Comparison of ENCODE assay signal across 24 mouse cellular contexts in genomic region chr3:85203659-85204058, GRCm38 (mm10).
DNase-seq lines count a peak whose midpoint lies in the region; ATAC-seq and TF ChIP-seq lines count a peak whose summit lies in the region.
"Had no signal": no experiment of that assay in that cellular context is flagged by ENCODE, and none has a peak within 500 bp of the region (broad histone marks: within the 10 kb centered on the region; RNA-seq: fewer than 3 reads in every experiment).

No protein-coding gene starts in this region.

- no peak overlapping the region for H3K27ac ChIP-seq in kidney, postnatal 0 days
- no peak overlapping the region for H3K27ac ChIP-seq in neural tube, embryonic 15.5 days (replicated peaks)
- H3K27ac ChIP-seq in neural tube, embryonic 12.5 days: no peak overlapping the region
- H3K27ac ChIP-seq in hindbrain, embryonic 16.5 days (ENCODE audit: low read depth, low read length): no peak overlapping the region
- H3K27ac ChIP-seq: embryonic facial prominence, embryonic 10.5 days; forebrain, embryonic 13.5 days; heart, adult 2 months; heart, embryonic 15.5 days; hindbrain, embryonic 13.5 days had no signal

- no peak for ATAC-seq in kidney, postnatal 0 days (replicated peaks; ENCODE audit: low FRiP score, low read depth)
- no peak; the same call in 1 of the 2 replicates for ATAC-seq in neural tube, embryonic 15.5 days (ENCODE audit: low FRiP score)
- ATAC-seq in neural tube, embryonic 12.5 days (ENCODE audit: low FRiP score, low read depth): peak; percentile 58; the same call in 1 of the 2 replicates
- no peak for ATAC-seq in hindbrain, embryonic 16.5 days
- ATAC-seq: CD4-positive, CD25-positive, alpha-beta regulatory T cell, adult 4 months; forebrain, embryonic 13.5 days; forebrain, postnatal 0 days had no signal

- no peaks in the 10 kb centered on the region for H3K27me3 ChIP-seq in kidney, postnatal 0 days (ENCODE audit: insufficient read depth, low read length)
- H3K27me3 ChIP-seq in neural tube, embryonic 15.5 days (replicated peaks): no peaks in the 10 kb centered on the region
- no peaks in the 10 kb centered on the region for H3K27me3 ChIP-seq in neural tube, embryonic 12.5 days (replicated peaks)
- H3K27me3 ChIP-seq in hindbrain, embryonic 16.5 days (replicated peaks; ENCODE audit: control insufficient read depth, insufficient read depth, low read length): no peaks in the 10 kb centered on the region
- H3K27me3 ChIP-seq: forebrain, embryonic 13.5 days; heart, embryonic 15.5 days; hindbrain, embryonic 13.5 days had no signal

- TF ChIP-seq CTCF in kidney, postnatal 0 days (IDR thresholded peaks at IDR 0.05; ENCODE audit: low read depth): no peak

- no peaks in the 10 kb centered on the region for H3K9me3 ChIP-seq in kidney, postnatal 0 days (replicated peaks; ENCODE audit: low read length)
- H3K9me3 ChIP-seq in neural tube, embryonic 15.5 days (replicated peaks): no peaks in the 10 kb centered on the region
- no peaks in the 10 kb centered on the region for H3K9me3 ChIP-seq in neural tube, embryonic 12.5 days
- no peaks in the 10 kb centered on the region for H3K9me3 ChIP-seq in hindbrain, embryonic 16.5 days (ENCODE audit: control insufficient read depth, low read length)
- H3K9me3 ChIP-seq: embryonic facial prominence, embryonic 10.5 days; forebrain, embryonic 13.5 days; G1E; heart, embryonic 15.5 days; hindbrain, embryonic 13.5 days had no signal

- no peaks in the 10 kb centered on the region for H3K4me1 ChIP-seq in kidney, postnatal 0 days (replicated peaks; ENCODE audit: insufficient read depth, low read length)
- H3K4me1 ChIP-seq in neural tube, embryonic 15.5 days: peaks cover 7% of the 10 kb centered on the region; the same call in 1 of the 2 replicates
- peaks cover 5% of the 10 kb centered on the region for H3K4me1 ChIP-seq in neural tube, embryonic 12.5 days
- no peaks in the 10 kb centered on the region for H3K4me1 ChIP-seq in hindbrain, embryonic 16.5 days (ENCODE audit: control insufficient read depth, insufficient read depth, low read depth, low read length)
- H3K4me1 ChIP-seq: forebrain, embryonic 13.5 days; heart, embryonic 15.5 days had no signal

- no peak overlapping the region for H3K9ac ChIP-seq in kidney, postnatal 0 days (ENCODE audit: low read depth, low read length)
- H3K9ac ChIP-seq in neural tube, embryonic 15.5 days (replicated peaks): no peak overlapping the region
- H3K9ac ChIP-seq in neural tube, embryonic 12.5 days: no peak overlapping the region
- H3K9ac ChIP-seq in hindbrain, embryonic 16.5 days (ENCODE audit: low read depth, low read length): no peak overlapping the region
- H3K9ac ChIP-seq: forebrain, embryonic 13.5 days; forebrain, postnatal 0 days; heart, embryonic 15.5 days; hindbrain, embryonic 13.5 days had no signal

- H3K4me3 ChIP-seq in kidney, postnatal 0 days (replicated peaks; ENCODE audit: low read depth, low read length): no peak overlapping the region
- no peak overlapping the region for H3K4me3 ChIP-seq in neural tube, embryonic 15.5 days (replicated peaks)
- no peak overlapping the region for H3K4me3 ChIP-seq in neural tube, embryonic 12.5 days
- H3K4me3 ChIP-seq in hindbrain, embryonic 16.5 days (ENCODE audit: low read length): no peak overlapping the region
- H3K4me3 ChIP-seq: embryonic facial prominence, embryonic 10.5 days; forebrain, embryonic 13.5 days; heart, adult 2 months; heart, embryonic 15.5 days; hindbrain, embryonic 13.5 days had no signal

- H3K4me2 ChIP-seq in kidney, postnatal 0 days (ENCODE audit: low read length): no peak overlapping the region
- no peak overlapping the region for H3K4me2 ChIP-seq in neural tube, embryonic 15.5 days
- no peak overlapping the region for H3K4me2 ChIP-seq in neural tube, embryonic 12.5 days (replicated peaks)
- H3K4me2 ChIP-seq in hindbrain, embryonic 16.5 days (ENCODE audit: low read length): no peak overlapping the region
- H3K4me2 ChIP-seq: forebrain, embryonic 13.5 days; heart, embryonic 11.5 days; heart, embryonic 15.5 days; hindbrain, embryonic 13.5 days had no signal

- 15% methylated on average over 9 of the region's 9 CpGs for WGBS in kidney, postnatal 0 days
- WGBS in neural tube, embryonic 15.5 days: 42% methylated on average over 9 of the region's 9 CpGs
- WGBS in neural tube, embryonic 12.5 days: 44% methylated on average over 9 of the region's 9 CpGs
- WGBS in hindbrain, embryonic 16.5 days: 57% methylated on average over 9 of the region's 9 CpGs

- no peaks in the 10 kb centered on the region for H3K36me3 ChIP-seq in kidney, postnatal 0 days (ENCODE audit: insufficient read depth, low read length)
- no peaks in the 10 kb centered on the region for H3K36me3 ChIP-seq in neural tube, embryonic 15.5 days
- H3K36me3 ChIP-seq in neural tube, embryonic 12.5 days: no peaks in the 10 kb centered on the region
- H3K36me3 ChIP-seq in hindbrain, embryonic 16.5 days (ENCODE audit: control insufficient read depth, insufficient read depth, low read length): no peaks in the 10 kb centered on the region
- H3K36me3 ChIP-seq: embryonic facial prominence, embryonic 10.5 days; heart, embryonic 15.5 days; hindbrain, embryonic 13.5 days had no signal

- peak; percentile 19 for DNase-seq in embryo, embryonic 10 days (ENCODE audit: low spot score)
- DNase-seq in embryo, embryonic 9.5 days (ENCODE audit: extremely low spot score): no peak
- DNase-seq in kidney, postnatal 0 days (ENCODE audit: low spot score): peak; percentile 55
- DNase-seq in kidney, postnatal 14 days: no peak
- peak; percentile 25 for DNase-seq in neural tube, embryonic 10.5 days (ENCODE audit: extremely low spot score, low spot score)
- DNase-seq: adrenal gland, postnatal 10 days; B cell, adult 2 months; cerebellum, adult 18-20 months; cerebellum, adult 9-11 months; cerebellum, postnatal 36 days; forebrain, postnatal 0 days; gastrocnemius, postnatal 14 days; heart, adult 2 months; heart, postnatal 14 days had no signal

Comparison
In these comparisons a context has a peak if more than half of its experiments do, and no peak if none do; other contexts are left out.
1. DNase-seq: peak in embryo, embryonic 10 days (single experiment), kidney, postnatal 0 days (single experiment) and neural tube, embryonic 10.5 days (single experiment); none in embryo, embryonic 9.5 days (single experiment) and kidney, postnatal 14 days (single experiment).